Mouse (Mus musculus) effector memory CD4-positive, alpha-beta T cell, adult 7 months (primary cell): ENCODE measurements around the gene Gpatch4. TPM values are rescaled to one million over a fixed set of nuclear protein-coding genes. Genes with fewer than 3 reads are reported as not detected.

Experiments
- polyA plus RNA-seq: library from polyadenylated mRNA; unstranded; fragments of 100-300 nt; shearing (Covaris generic); gene quantifications from one replicate; pipeline ENCODE4 v1.2.1, GENCODE M21; 2017

Gene Gpatch4
- polyA plus RNA-seq: 12.0 TPM

GRCm38 (mm10) chr3:88042661-88043421, at the start of gene Gpatch4:
Gene Gpatch4, plus strand, starts transcription at chr3:88043108.

DNA sequence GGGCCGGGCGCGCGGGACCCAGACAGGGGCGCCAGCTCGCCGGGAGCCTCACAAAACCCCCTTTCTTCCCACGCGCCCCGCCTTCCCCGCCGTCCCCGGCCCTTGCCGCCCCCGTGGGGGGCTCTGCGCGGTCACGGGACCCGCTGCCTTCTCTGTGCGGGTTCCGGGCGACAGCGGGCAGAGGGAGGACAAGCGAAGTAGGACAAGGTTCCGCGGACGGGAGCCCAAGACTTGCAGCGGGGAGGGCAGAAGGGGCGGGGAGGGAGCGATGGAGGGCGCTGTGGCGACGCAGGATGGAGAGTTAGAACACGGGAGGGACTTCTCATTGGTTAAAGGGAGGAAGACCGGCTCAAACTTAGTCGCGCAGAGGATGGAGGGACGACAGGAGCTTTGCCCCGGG, 42.7 kb upstream of the Gpatch4 start, which contains the start of gene Bcan:
Gene Bcan (minus strand): TSS at position 50 of the 400 bp plus-strand sequence.

GRCm38 (mm10) chr3:88027434-88028186, 15.3 kb upstream of the Gpatch4 start, which contains the start of gene Hapln2:
Gene Hapln2, minus strand, starts transcription at chr3:88027583.

GRCm38 (mm10) chr3:88057902-88058696, 15.2 kb downstream of the Gpatch4 start, which contains the start of gene Naxe:
Gene Naxe, minus strand, starts transcription at chr3:88058495.

GRCm38 (mm10) chr3:88078204-88078603, 35.3 kb downstream of the Gpatch4 start, which contains the start of gene Ttc24:
Gene Ttc24, minus strand, starts transcription at chr3:88078304.

DNA sequence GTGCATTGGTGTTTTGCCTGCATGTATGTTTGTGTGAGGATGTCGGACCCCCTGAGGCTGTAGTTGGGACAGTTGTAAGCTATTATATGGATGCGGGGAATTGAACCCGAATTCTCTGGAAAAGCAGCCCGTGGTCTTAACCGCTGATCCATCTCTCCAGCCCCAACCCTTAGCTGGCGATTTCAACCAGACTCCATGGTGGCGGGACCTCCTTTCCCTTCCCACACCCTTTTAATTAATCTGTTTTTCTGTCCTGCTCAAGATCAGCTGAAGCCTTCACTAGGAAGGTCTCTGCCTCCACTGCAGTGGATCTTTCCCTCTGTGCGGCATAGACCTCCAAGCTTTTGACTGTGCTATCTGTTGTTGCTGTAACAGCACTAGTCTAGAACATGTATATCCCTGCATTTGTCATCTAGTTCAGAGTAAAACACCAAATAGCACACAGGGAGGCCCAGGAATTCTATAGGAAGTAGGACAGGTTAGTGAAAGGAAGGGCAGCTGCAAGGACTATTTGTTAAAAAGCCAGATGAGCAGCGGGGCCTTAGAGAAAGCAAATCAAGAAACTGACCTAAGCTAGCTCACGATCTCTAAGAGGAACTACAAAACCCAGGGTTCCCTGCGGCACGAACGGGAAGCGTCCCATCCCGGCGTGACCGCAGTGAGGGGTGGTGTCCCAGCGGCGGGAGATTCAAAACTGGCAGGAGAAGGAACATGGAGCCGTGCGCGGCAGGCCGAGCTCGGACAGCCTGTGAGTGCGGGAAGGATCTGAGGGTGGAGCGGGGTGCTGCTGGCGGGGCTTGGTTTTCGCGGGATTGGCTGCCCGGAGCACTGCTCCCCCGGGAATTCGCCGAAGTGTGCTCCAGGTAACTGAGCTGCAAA, 38.7 kb downstream of the Gpatch4 start, which contains the start of gene Iqgap3:
Gene Iqgap3 (plus strand): TSS at position 627 of the 879 bp plus-strand sequence.

Other genes starting within 250 kb of the Gpatch4 start
- not detected for gene Ntrk1, start 247.9 kb upstream of the Gpatch4 start, polyA plus RNA-seq
- 0.37 TPM for gene Insrr, start 246.2 kb upstream of the Gpatch4 start, polyA plus RNA-seq
- gene Pear1, start 218.8 kb upstream of the Gpatch4 start, polyA plus RNA-seq: 32.0 TPM
- 505 TPM for gene Sh2d2a, start 196.4 kb upstream of the Gpatch4 start, polyA plus RNA-seq
- gene Prcc, start 157.5 kb upstream of the Gpatch4 start, polyA plus RNA-seq: 11.7 TPM
- gene Hdgf, start 136.8 kb upstream of the Gpatch4 start, polyA plus RNA-seq: 142 TPM
- gene Mrpl24, start 123.6 kb upstream of the Gpatch4 start, polyA plus RNA-seq: 136 TPM
- 31.6 TPM for gene Isg20l2, start 112.8 kb upstream of the Gpatch4 start, polyA plus RNA-seq
- gene Rrnad1, start 112.4 kb upstream of the Gpatch4 start, polyA plus RNA-seq: 17.3 TPM
- not detected for gene Crabp2, start 94.4 kb upstream of the Gpatch4 start, polyA plus RNA-seq
- 0.37 TPM for gene Nes, start 72.0 kb upstream of the Gpatch4 start, polyA plus RNA-seq
- gene Bcan, start 42.9 kb upstream of the Gpatch4 start, polyA plus RNA-seq: not detected
- not detected for gene Hapln2, start 15.5 kb upstream of the Gpatch4 start, polyA plus RNA-seq
- gene Naxe, start 15.4 kb downstream of the Gpatch4 start, polyA plus RNA-seq: 47.5 TPM
- gene Ttc24, start 35.2 kb downstream of the Gpatch4 start, polyA plus RNA-seq: not detected
- 0.30 TPM for gene Iqgap3, start 38.9 kb downstream of the Gpatch4 start, polyA plus RNA-seq
- gene Mef2d, start 99.3 kb downstream of the Gpatch4 start, polyA plus RNA-seq: 168 TPM
- not detected for gene Rhbg, start 211.6 kb downstream of the Gpatch4 start, polyA plus RNA-seq
- gene Gm38392, start 244.1 kb downstream of the Gpatch4 start, polyA plus RNA-seq: not detected